Mouse (Mus musculus) small intestine, adult 2 months (tissue): ENCODE data around the gene Gm1043.

Experiments used
- CTCF ChIP-seq: fragments of 200-500 bp; IDR thresholded peaks from 2 replicates; pipeline ENCODE4 v1.5.1; 2012; ENCODE audit warnings: low read depth, mild to moderate bottlenecking, control low read depth, inconsistent platforms, low read length, moderate library complexity, mixed read lengths; ENCODE audit not compliant: insufficient replicate concordance, insufficient read length; ENCODE audit errors: extremely low read depth
- POLR2A ChIP-seq: fragments of 200-500 bp; IDR thresholded peaks from 2 replicates; pipeline ENCODE4 v1.6.1; 2012; ENCODE audit warnings: low read depth, mild to moderate bottlenecking, control low read depth, inconsistent platforms, low read length, moderate library complexity

GRCm38 (mm10) chr5:37178811-37179210, 93.6 kb downstream of the Gm1043 start:
- TF ChIP-seq CTCF: no peak
- no peak for TF ChIP-seq POLR2A
